Mouse (Mus musculus) midbrain, embryonic 14.5 days (tissue): ENCODE measurements at regions not wholly inside any gene's neighbourhood (a gene's known extent, or its start where the extent isn't known, plus 50 kb on each side); places are given as distances from the start of the nearest gene placed in this dataset.

ENCODE experiments used
- ATAC-seq: fragments of 200-750 bp; cut with Nextera tagmentation; 2 replicates; pipeline ENCODE4 v1.8.0; 2017; ENCODE audit warnings: moderate number of reproducible peaks, moderate library complexity; ENCODE audit not compliant: low FRiP score, low TSS enrichment
- DNase-seq: peaks from one replicate; pipeline ENCODE4 v3.0.0-alpha.2; 2015
- H3K27ac ChIP-seq: fragments of 300-500 bp; sonication (generic); replicated peaks from 2 replicates; pipeline ENCODE4 v1.5.1; 2014; ENCODE audit warnings: mild to moderate bottlenecking, low read depth, low read length, moderate library complexity
- H3K27me3 ChIP-seq: fragments of 300-500 bp; sonication (generic); 2 replicates; pipeline ENCODE4 v1.6.1; 2014; ENCODE audit warnings: low read length, control low read depth, mixed read lengths; ENCODE audit not compliant: control insufficient read depth, insufficient read depth
- H3K36me3 ChIP-seq: fragments of 300-500 bp; sonication (generic); 2 replicates; pipeline ENCODE4 v1.6.1; 2014; ENCODE audit warnings: low read length, control low read depth; ENCODE audit not compliant: control insufficient read depth, insufficient read depth
- H3K4me1 ChIP-seq: fragments of 300-500 bp; sonication (generic); 2 replicates; pipeline ENCODE4 v1.6.1; 2014; ENCODE audit warnings: mild to moderate bottlenecking, antibody characterized with exemption, low read length, control low read depth; ENCODE audit not compliant: control insufficient read depth, insufficient read depth
- H3K4me2 ChIP-seq: fragments of 300-500 bp; sonication (generic); 2 replicates; pipeline ENCODE4 v1.6.1; 2014; ENCODE audit warnings: mild to moderate bottlenecking, low read length, moderate library complexity
- H3K4me3 ChIP-seq: fragments of 300-500 bp; sonication (generic); replicated peaks from 2 replicates; pipeline ENCODE4 v1.5.1; 2014; ENCODE audit warnings: low read depth, low read length
- H3K9ac ChIP-seq: fragments of 300-500 bp; sonication (generic); replicated peaks from 2 replicates; pipeline ENCODE4 v1.6.1; 2014; ENCODE audit warnings: mild to moderate bottlenecking, low read length, moderate library complexity
- H3K9me3 ChIP-seq: fragments of 300-500 bp; sonication (generic); 2 replicates; pipeline ENCODE4 v1.6.1; 2016; ENCODE audit warnings: low read length, control low read depth, mixed read lengths; ENCODE audit not compliant: control insufficient read depth
- WGBS: fragments of 180-500 bp; shearing (Covaris S2); extraction: QIAGEN DNeasy Blood & Tissue Kit; methylation state at CpG from one replicate; pipeline ENCODE4 v1.1.7; 2014; 5-methylcytosine and 5-hydroxymethylcytosine counted together

DNA sequence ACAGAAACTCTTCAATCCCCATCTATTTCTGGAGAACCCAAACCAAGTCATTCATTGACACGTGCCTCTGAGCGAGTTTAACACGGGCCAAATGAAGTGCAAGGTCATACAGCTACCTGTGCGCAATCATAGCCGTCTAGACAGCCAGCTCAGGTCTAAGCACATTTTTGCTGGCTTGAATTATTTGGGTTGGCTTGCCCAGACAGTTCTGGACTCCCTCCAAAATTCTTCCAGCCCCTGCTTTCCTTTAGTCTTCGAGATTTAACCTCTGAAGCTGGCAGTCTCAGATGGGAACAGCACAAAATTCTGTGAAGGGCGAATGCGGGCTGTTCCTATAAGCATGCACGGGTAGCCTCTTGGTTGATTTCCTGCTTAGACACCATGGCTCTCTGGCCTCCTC lies 347.1 kb downstream of the 1500009L16Rik start:
- Histone ChIP-seq H3K4me3 (no peak overlapping the region), H3K4me1 (no peaks in the 10 kb centered on the region), H3K36me3 (no peaks in the 10 kb centered on the region), H3K9me3 (no peaks in the 10 kb centered on the region), H3K4me2 (no peak overlapping the region), H3K27ac (no peak overlapping the region), H3K27me3 (no peaks in the 10 kb centered on the region), H3K9ac (no peak overlapping the region)
- WGBS, result 89% methylated on average over 9 of the region's 9 CpGs
- ATAC-seq (no peak), DNase-seq (no peak)

- H3K4me3 ChIP-seq, result no peak overlapping the region
- ATAC-seq, result no peak
- no peak overlapping the region for H3K27ac ChIP-seq
- WGBS, result 67% methylated on average over 12 of the region's 12 CpGs
- no peaks in the 10 kb centered on the region for H3K27me3 ChIP-seq
- no peaks in the 10 kb centered on the region for H3K36me3 ChIP-seq
- DNase-seq, result no peak
- H3K9ac ChIP-seq, result no peak overlapping the region
- H3K4me2 ChIP-seq, result no peak overlapping the region
- no peaks in the 10 kb centered on the region for H3K4me1 ChIP-seq
- H3K9me3 ChIP-seq, result peaks cover 8% of the 10 kb centered on the region
Measured at GRCm38 (mm10) chr10:84072866-84073483, 350.3 kb downstream of the 1500009L16Rik start.

DNA sequence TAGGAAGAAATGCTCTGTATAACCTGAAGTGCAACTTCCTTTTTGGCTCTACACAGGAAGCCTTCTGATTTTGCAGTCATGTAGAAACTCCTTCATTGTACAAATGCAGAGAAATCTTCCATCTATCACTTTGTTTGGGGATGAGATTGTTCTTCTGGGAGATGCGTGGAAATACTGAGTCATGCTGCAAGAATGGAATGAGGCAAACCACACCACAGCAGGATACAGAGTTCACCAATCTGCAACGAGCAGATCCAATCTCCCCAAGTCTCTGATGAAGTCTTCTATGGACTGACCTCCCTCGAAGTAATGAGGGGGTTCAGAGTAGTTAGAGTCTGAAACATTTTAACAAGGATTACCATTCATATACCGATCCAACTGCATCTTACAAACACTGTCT lies 352.9 kb downstream of the 1500009L16Rik start:
- DNase-seq, result no peak
- Histone ChIP-seq H3K4me2 (no peak overlapping the region), H3K9ac (no peak overlapping the region), H3K27ac (no peak overlapping the region), H3K27me3 (no peaks in the 10 kb centered on the region), H3K9me3 (peaks cover 8% of the 10 kb centered on the region), H3K4me3 (no peak overlapping the region), H3K36me3 (no peaks in the 10 kb centered on the region), H3K4me1 (no peaks in the 10 kb centered on the region)
- no peak for ATAC-seq
- 77% methylated on average over 4 of the region's 4 CpGs for WGBS

- peaks cover 8% of the 10 kb centered on the region for H3K9me3 ChIP-seq
- no peaks in the 10 kb centered on the region for H3K36me3 ChIP-seq
- no peaks in the 10 kb centered on the region for H3K27me3 ChIP-seq
- no peak overlapping the region for H3K4me2 ChIP-seq
- H3K4me1 ChIP-seq, result no peaks in the 10 kb centered on the region
- DNase-seq, result no peak
- H3K9ac ChIP-seq, result no peak overlapping the region
- H3K27ac ChIP-seq, result no peak overlapping the region
- no peak overlapping the region for H3K4me3 ChIP-seq
- no peak for ATAC-seq
- WGBS, result 86% methylated on average over 6 of the region's 6 CpGs
Measured at GRCm38 (mm10) chr10:84080236-84080635, 357.6 kb downstream of the 1500009L16Rik start.

- no peak overlapping the region for H3K9ac ChIP-seq
- no peaks in the 10 kb centered on the region for H3K4me1 ChIP-seq
- no peaks in the 10 kb centered on the region for H3K27me3 ChIP-seq
- no peak overlapping the region for H3K27ac ChIP-seq
- H3K4me2 ChIP-seq, result no peak overlapping the region
- H3K36me3 ChIP-seq, result no peaks in the 10 kb centered on the region
- WGBS, result 68% methylated on average over 6 of the region's 6 CpGs
- no peak overlapping the region for H3K4me3 ChIP-seq
- DNase-seq (no peak), ATAC-seq (no peak)
- H3K9me3 ChIP-seq, result peaks cover 8% of the 10 kb centered on the region
Measured at GRCm38 (mm10) chr10:84081673-84082072, 358.7 kb downstream of the Nuak1 start.

DNA sequence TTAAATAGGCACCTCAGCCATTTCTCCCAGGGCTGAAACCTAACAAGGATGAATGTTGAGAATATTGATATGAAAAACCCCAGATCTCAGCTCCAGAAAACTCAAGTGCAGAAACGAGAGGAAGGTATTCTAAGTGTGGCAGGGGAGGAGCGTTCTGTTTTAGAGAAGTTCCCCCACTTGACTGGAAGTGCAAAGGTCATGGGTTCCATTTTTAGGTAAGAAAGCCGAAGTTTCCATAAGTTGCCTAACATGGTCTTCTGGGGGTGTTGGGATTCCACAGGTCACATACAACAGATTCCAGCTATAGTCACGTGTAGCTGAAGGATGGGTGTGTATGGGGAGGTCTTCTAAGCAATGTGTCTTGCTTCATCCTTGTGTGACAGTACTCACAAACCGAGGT lies 352.9 kb downstream of the Nuak1 start:
- H3K9ac ChIP-seq, result no peak overlapping the region
- ATAC-seq, result no peak

DNA sequence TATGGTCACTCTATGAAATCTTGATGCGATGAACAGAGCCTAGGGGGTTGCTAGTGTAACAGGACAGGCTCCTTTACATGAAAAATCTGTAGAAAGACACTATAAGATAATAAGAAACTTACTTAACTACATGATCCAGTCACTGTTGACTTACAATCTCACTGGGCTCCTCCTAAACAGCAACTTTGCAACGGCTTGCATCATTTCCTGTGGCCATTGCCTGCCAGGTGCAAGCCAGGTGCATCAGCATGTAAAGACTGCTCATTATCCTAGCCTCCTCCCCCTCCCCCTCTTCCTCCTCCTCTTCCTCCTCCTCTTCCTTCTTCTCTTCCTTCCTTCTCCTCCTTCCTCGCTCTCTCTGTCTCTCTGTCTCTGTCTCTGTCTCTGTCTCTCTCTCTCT lies 352.5 kb downstream of the Nuak1 start:
- Histone ChIP-seq H3K9ac (no peak overlapping the region), H3K9me3 (no peaks in the 10 kb centered on the region), H3K4me3 (no peak overlapping the region), H3K27ac (no peak overlapping the region), H3K4me2 (no peak overlapping the region), H3K36me3 (no peaks in the 10 kb centered on the region), H3K27me3 (no peaks in the 10 kb centered on the region), H3K4me1 (no peaks in the 10 kb centered on the region)
- 94% methylated on average over 3 of the region's 3 CpGs for WGBS
- no peak for DNase-seq
- no peak for ATAC-seq

More for the DNA sequence above, 352.9 kb downstream of the Nuak1 start:
- no peaks in the 10 kb centered on the region for H3K9me3 ChIP-seq
- WGBS, result 86% methylated on average over 5 of the region's 5 CpGs
- no peaks in the 10 kb centered on the region for H3K36me3 ChIP-seq
- no peak overlapping the region for H3K4me2 ChIP-seq
- DNase-seq, result no peak
- no peaks in the 10 kb centered on the region for H3K4me1 ChIP-seq
- no peaks in the 10 kb centered on the region for H3K27me3 ChIP-seq
- H3K4me3 ChIP-seq, result no peak overlapping the region
- H3K27ac ChIP-seq, result no peak overlapping the region

GRCm38 (mm10) chr10:84088799-84089778 lies 351.3 kb downstream of the Nuak1 start:
- Histone ChIP-seq H3K9ac (no peak overlapping the region), H3K27me3 (no peaks in the 10 kb centered on the region), H3K36me3 (no peaks in the 10 kb centered on the region), H3K9me3 (no peaks in the 10 kb centered on the region), H3K27ac (no peak overlapping the region), H3K4me2 (no peak overlapping the region), H3K4me1 (no peaks in the 10 kb centered on the region), H3K4me3 (no peak overlapping the region)
- DNase-seq, result no peak
- WGBS, result 87% methylated on average over 18 of the region's 18 CpGs
- no peak for ATAC-seq

GRCm38 (mm10) chr10:84093919-84094318 lies 346.5 kb downstream of the Nuak1 start:
- Histone ChIP-seq H3K27me3 (no peaks in the 10 kb centered on the region), H3K4me1 (no peaks in the 10 kb centered on the region), H3K4me2 (no peak overlapping the region), H3K36me3 (no peaks in the 10 kb centered on the region), H3K9ac (no peak overlapping the region), H3K9me3 (no peaks in the 10 kb centered on the region), H3K27ac (no peak overlapping the region), H3K4me3 (no peak overlapping the region)
- DNase-seq (no peak), ATAC-seq (no peak)
- WGBS, result 92% methylated on average over 4 of the region's 4 CpGs
